Mouse (Mus musculus): ENCODE measurements around the gene Wbp1l.

GRCm38 (mm10) chr19:46655626-46656025 lies 56.7 kb downstream of the Wbp1l start:
- TF ChIP-seq POLR2A (IDR thresholded peaks at IDR 0.05; ENCODE audit: low read depth, low read length), result no peak
- no peak for TF ChIP-seq CTCF (IDR thresholded peaks at IDR 0.05; ENCODE audit: extremely low read depth, insufficient read depth, insufficient read length, insufficient replicate concordance)

Data from spleen, adult 2 months (tissue).